ENCODE assay signal across 13 mouse cellular contexts in the genomic region with DNA sequence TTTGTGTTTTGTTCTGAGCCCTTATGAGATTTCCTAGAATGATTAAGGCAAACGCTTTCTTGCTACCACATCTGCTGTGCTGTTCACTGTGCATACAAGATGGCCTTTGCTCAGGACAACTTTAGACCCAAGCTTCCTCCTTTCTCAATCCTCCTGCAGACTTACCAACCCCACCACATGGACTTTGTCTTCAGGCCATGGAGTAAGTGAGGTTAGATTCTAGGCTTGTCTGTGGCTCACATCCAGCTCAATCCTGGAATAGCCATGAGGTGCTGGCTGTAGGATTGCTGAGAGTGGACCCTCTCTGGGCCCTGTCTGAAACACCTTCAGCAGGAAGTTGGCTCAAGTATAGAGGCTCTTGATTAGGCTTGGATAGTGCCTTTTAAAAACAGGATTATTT.
"Had no signal": no experiment of that assay in that cellular context is flagged by ENCODE, and none has a peak within 500 bp of the region (broad histone marks: within the 10 kb centered on the region; RNA-seq: fewer than 3 reads in every experiment).

No protein-coding gene starts in this region.

- H3K4me3 ChIP-seq: layer of hippocampus, adult 2 months; limb, embryonic 13.5 days; liver, embryonic 12.5 days; myocyte; neural tube, embryonic 15.5 days had no signal

- H3K9ac ChIP-seq: hindbrain, embryonic 14.5 days; limb, embryonic 13.5 days; liver, embryonic 12.5 days; lung, embryonic 14.5 days; neural tube, embryonic 15.5 days had no signal

- DNase-seq: lung, embryonic 14.5 days; midbrain, embryonic 14.5 days; right cerebral cortex, adult 18-20 months; right cerebral cortex, postnatal 25 days; thymus, postnatal 4 days had no signal

- ATAC-seq: liver, embryonic 12.5 days had no signal

- H3K27ac ChIP-seq: hindbrain, embryonic 14.5 days; kidney, postnatal 0 days; layer of hippocampus, adult 2 months; limb, embryonic 13.5 days; liver, embryonic 12.5 days; neural tube, embryonic 15.5 days; stomach, postnatal 0 days had no signal

- H3K4me1 ChIP-seq: limb, embryonic 13.5 days; liver, embryonic 12.5 days had no signal

- H3K36me3 ChIP-seq: limb, embryonic 13.5 days; liver, embryonic 12.5 days; neural tube, embryonic 15.5 days had no signal

- H3K27me3 ChIP-seq: limb, embryonic 13.5 days; neural tube, embryonic 15.5 days had no signal

- H3K9me3 ChIP-seq: neural tube, embryonic 15.5 days had no signal

- H3K4me2 ChIP-seq: hindbrain, embryonic 14.5 days; limb, embryonic 13.5 days; liver, embryonic 12.5 days; lung, embryonic 14.5 days; neural tube, embryonic 15.5 days had no signal
